Mouse (Mus musculus): ENCODE measurements at regions not wholly inside any gene's neighbourhood (a gene's known extent, or its start where the extent isn't known, plus 50 kb on each side); places are given as distances from the start of the nearest gene placed in this dataset.

DNA sequence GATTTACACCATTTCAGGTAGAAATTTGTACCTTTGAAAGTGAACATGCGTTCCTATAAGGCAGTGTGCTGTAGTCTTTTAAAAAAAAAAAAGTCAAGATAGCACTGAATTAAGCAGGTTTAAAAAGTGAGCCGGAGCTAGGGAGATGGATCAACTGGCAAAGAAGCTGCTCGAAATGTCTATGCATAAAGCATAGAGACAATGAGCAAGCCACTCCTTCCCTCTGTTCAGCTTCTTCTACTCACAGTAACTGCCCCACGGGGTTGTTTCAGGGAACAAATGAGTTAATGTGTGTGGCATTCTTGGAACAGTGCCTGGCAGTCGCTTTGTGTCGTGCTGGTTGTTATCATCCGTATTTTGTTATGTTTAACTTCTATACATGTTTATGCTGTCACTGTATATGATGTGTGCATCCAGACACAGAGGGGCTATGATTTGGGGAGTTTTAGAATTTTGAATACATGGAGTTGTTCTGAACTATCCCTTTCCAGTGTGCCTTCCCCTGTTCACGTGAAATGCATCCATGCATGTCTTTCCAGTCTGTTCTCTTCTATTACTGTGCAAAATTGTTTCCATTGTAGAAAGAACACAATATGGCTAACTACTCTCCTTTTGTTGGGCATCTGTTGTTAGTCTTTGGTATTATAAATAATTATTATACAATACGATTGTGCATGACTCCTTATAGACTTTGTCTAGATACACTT lies 62.5 kb upstream of the Lnx1 start:
- Histone ChIP-seq H3K27me3 (ENCODE audit: insufficient read depth, low read length) (no peaks in the 10 kb centered on the region), H3K27ac (ENCODE audit: low read depth) (peak overlapping the region; percentile 83), H3K4me2 (no peak overlapping the region; the same call in 1 of the 2 replicates), H3K36me3 (ENCODE audit: insufficient read depth) (no peaks in the 10 kb centered on the region), H3K9ac (no peak overlapping the region), H3K4me3 (ENCODE audit: low read depth, low read length) (no peak overlapping the region), H3K9me3 (ENCODE audit: low read depth, low read length) (no peaks in the 10 kb centered on the region), H3K4me1 (ENCODE audit: insufficient read depth) (peaks cover 18% of the 10 kb centered on the region; the same call in 1 of the 2 replicates)
- peak; percentile 92 for DNase-seq
- peak; percentile 78 for ATAC-seq (ENCODE audit: insufficient read depth)
- 40% methylated on average over 9 of the region's 9 CpGs for WGBS
- no peak for TF ChIP-seq CTCF (IDR thresholded peaks at IDR 0.05; ENCODE audit: low read depth)

DNA sequence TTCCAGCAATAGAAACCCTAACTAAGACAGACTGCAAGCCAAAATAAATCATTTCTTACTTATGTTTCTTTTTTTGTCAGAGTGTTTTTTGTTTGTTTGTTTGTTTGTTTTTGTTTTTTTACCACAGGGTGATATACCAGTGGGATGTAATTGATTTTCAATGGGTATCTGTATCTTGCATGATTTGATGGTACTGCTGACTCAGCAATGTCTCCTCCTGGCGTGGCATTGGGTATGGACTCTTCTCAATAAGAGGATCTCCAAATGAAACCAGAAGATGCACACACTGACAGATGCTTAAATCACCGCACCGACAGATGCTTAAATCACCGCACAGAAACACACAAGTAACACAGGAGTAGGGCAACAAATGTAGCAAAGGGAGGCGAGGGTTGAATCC lies 54.8 kb upstream of the Lnx1 start:
- no peak overlapping the region for H3K9ac ChIP-seq
- ATAC-seq (ENCODE audit: insufficient read depth), result no peak
- DNase-seq, result no peak
- no peak overlapping the region for H3K4me3 ChIP-seq (ENCODE audit: low read depth, low read length)
- no peaks in the 10 kb centered on the region for H3K27me3 ChIP-seq (ENCODE audit: insufficient read depth, low read length)
- H3K36me3 ChIP-seq (ENCODE audit: insufficient read depth), result no peaks in the 10 kb centered on the region
- 91% methylated on average over 5 of the region's 5 CpGs for WGBS
- H3K4me2 ChIP-seq, result no peak overlapping the region
- no peaks in the 10 kb centered on the region for H3K4me1 ChIP-seq (ENCODE audit: insufficient read depth)
- H3K9me3 ChIP-seq (ENCODE audit: low read depth, low read length), result no peaks in the 10 kb centered on the region
- TF ChIP-seq CTCF (IDR thresholded peaks at IDR 0.05; ENCODE audit: low read depth), result no peak
- no peak overlapping the region for H3K27ac ChIP-seq (ENCODE audit: low read depth)

GRCm38 (mm10) chr5:74752961-74753360 lies 50.2 kb upstream of the Lnx1 start:
- no peaks in the 10 kb centered on the region for H3K9me3 ChIP-seq (ENCODE audit: low read depth, low read length)
- no peaks in the 10 kb centered on the region for H3K36me3 ChIP-seq (ENCODE audit: insufficient read depth)
- no peak for DNase-seq
- H3K27me3 ChIP-seq (ENCODE audit: insufficient read depth, low read length), result no peaks in the 10 kb centered on the region
- no peak overlapping the region for H3K27ac ChIP-seq (ENCODE audit: low read depth)
- no peak overlapping the region for H3K9ac ChIP-seq
- H3K4me2 ChIP-seq, result no peak overlapping the region
- H3K4me1 ChIP-seq (ENCODE audit: insufficient read depth), result no peaks in the 10 kb centered on the region
- no peak overlapping the region for H3K4me3 ChIP-seq (ENCODE audit: low read depth, low read length)
- WGBS, result 88% methylated on average over 3 of the region's 3 CpGs
- TF ChIP-seq CTCF (IDR thresholded peaks at IDR 0.05; ENCODE audit: low read depth), result no peak
- ATAC-seq (ENCODE audit: insufficient read depth), result no peak

Data from lung, embryonic 14.5 days (tissue).